12 mouse cellular contexts compared by ENCODE assay signal in the genomic region with DNA sequence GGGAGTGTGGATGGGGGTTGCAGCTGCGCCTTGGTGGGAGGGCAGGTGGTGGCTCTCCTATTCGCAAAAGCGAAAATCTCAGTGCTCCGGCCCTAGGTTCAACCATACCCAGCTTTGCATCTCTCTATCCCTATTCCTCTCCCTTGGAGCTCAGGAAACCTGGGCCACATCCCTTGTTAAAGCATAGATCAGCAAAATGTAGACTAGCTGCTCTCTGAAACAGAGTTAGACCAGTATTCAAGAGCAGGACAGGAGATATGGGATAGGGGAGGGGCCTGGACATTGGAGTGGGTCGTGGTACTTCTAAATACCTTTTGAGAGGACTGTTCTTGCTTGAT. TPM values are rescaled to one million over a fixed set of nuclear protein-coding genes. Genes with fewer than 3 reads are reported as not detected.
DNase-seq lines count a peak whose midpoint lies in the region; ATAC-seq lines count a peak whose summit lies in the region.
"Had no signal": no experiment of that assay in that cellular context is flagged by ENCODE, and none has a peak within 500 bp of the region (broad histone marks: within the 10 kb centered on the region; RNA-seq: fewer than 3 reads in every experiment).

No protein-coding gene starts in this region.

- H3K36me3 ChIP-seq in heart, embryonic 13.5 days = no peaks in the 10 kb centered on the region
- H3K36me3 ChIP-seq in megakaryocyte, embryonic 14.5 days (replicated peaks; ENCODE audit: low read length) = no peaks in the 10 kb centered on the region
- no peaks in the 10 kb centered on the region for H3K36me3 ChIP-seq in limb, embryonic 15.5 days
- H3K36me3 ChIP-seq in stomach, embryonic 16.5 days (ENCODE audit: control insufficient read depth, insufficient read depth, low read length) = no peaks in the 10 kb centered on the region
- H3K36me3 ChIP-seq in forebrain, embryonic 15.5 days = no peaks in the 10 kb centered on the region
- H3K36me3 ChIP-seq: embryonic facial prominence, embryonic 12.5 days had no signal

- DNase-seq in heart, postnatal 36 days = no peak
- DNase-seq in right cerebral cortex, postnatal 4 days = no peak
- DNase-seq: gastrocnemius, postnatal 36 days; thymus, postnatal 36 days had no signal

- peak overlapping the region; percentile 43 for H3K27ac ChIP-seq in heart, embryonic 13.5 days (replicated peaks)
- no peak overlapping the region for H3K27ac ChIP-seq in limb, embryonic 15.5 days
- H3K27ac ChIP-seq in stomach, embryonic 16.5 days (ENCODE audit: low read length) = peak overlapping the region; percentile 88
- H3K27ac ChIP-seq in forebrain, embryonic 15.5 days (replicated peaks) = no peak overlapping the region
- H3K27ac ChIP-seq: embryonic facial prominence, embryonic 12.5 days had no signal

- H3K4me2 ChIP-seq in heart, embryonic 13.5 days = peak overlapping the region; percentile 52
- H3K4me2 ChIP-seq in limb, embryonic 15.5 days = no peak overlapping the region
- peak overlapping the region; percentile 87 for H3K4me2 ChIP-seq in stomach, embryonic 16.5 days (ENCODE audit: low read depth, low read length)
- no peak overlapping the region for H3K4me2 ChIP-seq in forebrain, embryonic 15.5 days (replicated peaks)
- H3K4me2 ChIP-seq: embryonic facial prominence, embryonic 12.5 days had no signal

- WGBS in heart, embryonic 13.5 days = 7% methylated on average over 5 of the region's 5 CpGs
- WGBS in limb, embryonic 15.5 days = 13% methylated on average over 5 of the region's 5 CpGs
- 28% methylated on average over 5 of the region's 5 CpGs for WGBS in stomach, embryonic 16.5 days
- 3% methylated on average over 5 of the region's 5 CpGs for WGBS in forebrain, embryonic 15.5 days

- peaks cover 100% of the 10 kb centered on the region for H3K27me3 ChIP-seq in heart, embryonic 13.5 days (replicated peaks)
- peaks cover 90% of the 10 kb centered on the region for H3K27me3 ChIP-seq in megakaryocyte, embryonic 14.5 days (replicated peaks)
- H3K27me3 ChIP-seq in limb, embryonic 15.5 days = peaks cover 98% of the 10 kb centered on the region
- H3K27me3 ChIP-seq in stomach, embryonic 16.5 days (ENCODE audit: control insufficient read depth, insufficient read depth, low read length) = no peaks in the 10 kb centered on the region; the same call in 1 of the 2 replicates
- H3K27me3 ChIP-seq in forebrain, embryonic 15.5 days = peaks cover 99% of the 10 kb centered on the region

- peak overlapping the region; percentile 36 for H3K4me3 ChIP-seq in heart, embryonic 13.5 days
- H3K4me3 ChIP-seq in megakaryocyte, embryonic 14.5 days (replicated peaks) = peak overlapping the region; percentile 85
- H3K4me3 ChIP-seq in limb, embryonic 15.5 days = 0 out of 2 replicates have a peak overlapping the region, but pooled peaks have one; percentile 15
- peak overlapping the region; percentile 42 for H3K4me3 ChIP-seq in stomach, embryonic 16.5 days (replicated peaks; ENCODE audit: low read length)
- no peak overlapping the region for H3K4me3 ChIP-seq in forebrain, embryonic 15.5 days
- H3K4me3 ChIP-seq: embryonic facial prominence, embryonic 12.5 days had no signal

- intact Hi-C loops in heart, postnatal 36 days (cut with DNase I) = loop anchor here (2.0 kb wide), 1 partner anchor 37 kb away; no protein-coding TSS in a partner anchor

- H3K4me1 ChIP-seq in heart, embryonic 13.5 days = peaks cover 21% of the 10 kb centered on the region
- H3K4me1 ChIP-seq in megakaryocyte, embryonic 14.5 days = peaks cover 57% of the 10 kb centered on the region
- peaks cover 32% of the 10 kb centered on the region for H3K4me1 ChIP-seq in limb, embryonic 15.5 days
- H3K4me1 ChIP-seq in stomach, embryonic 16.5 days (ENCODE audit: control insufficient read depth, insufficient read depth, low read length) = peaks cover 9% of the 10 kb centered on the region; the same call in 1 of the 2 replicates
- peaks cover 5% of the 10 kb centered on the region for H3K4me1 ChIP-seq in forebrain, embryonic 15.5 days

- H3K9ac ChIP-seq in heart, embryonic 13.5 days = peak overlapping the region; percentile 68
- H3K9ac ChIP-seq in limb, embryonic 15.5 days = no peak overlapping the region
- H3K9ac ChIP-seq in stomach, embryonic 16.5 days (ENCODE audit: low read length) = peak overlapping the region; percentile 73
- H3K9ac ChIP-seq in forebrain, embryonic 15.5 days (replicated peaks) = no peak overlapping the region
- H3K9ac ChIP-seq: embryonic facial prominence, embryonic 12.5 days had no signal

- no peak for ATAC-seq in heart, embryonic 13.5 days (ENCODE audit: extremely low read depth, insufficient number of reproducible peaks, low FRiP score, low TSS enrichment)
- ATAC-seq in megakaryocyte, adult 5-6 weeks (ENCODE audit: poor library complexity, severe bottlenecking) = no peak
- no peak for ATAC-seq in limb, embryonic 15.5 days (ENCODE audit: insufficient number of reproducible peaks, low FRiP score, low TSS enrichment, low read depth)
- no peak for ATAC-seq in stomach, embryonic 16.5 days (ENCODE audit: insufficient read depth, low FRiP score)
- ATAC-seq in forebrain, embryonic 15.5 days (replicated peaks) = no peak

- no peaks in the 10 kb centered on the region for H3K9me3 ChIP-seq in heart, embryonic 13.5 days
- no peaks in the 10 kb centered on the region for H3K9me3 ChIP-seq in megakaryocyte, embryonic 14.5 days
- H3K9me3 ChIP-seq in limb, embryonic 15.5 days = no peaks in the 10 kb centered on the region
- H3K9me3 ChIP-seq in stomach, embryonic 16.5 days (replicated peaks; ENCODE audit: control insufficient read depth, low read length) = no peaks in the 10 kb centered on the region
- no peaks in the 10 kb centered on the region for H3K9me3 ChIP-seq in forebrain, embryonic 15.5 days
- H3K9me3 ChIP-seq: embryonic facial prominence, embryonic 12.5 days had no signal

RNA-seq across cellular contexts. Expression of a gene that starts 2.8 kb away (rescaled TPM):
- 0.43 and 0.59 TPM in 2 replicates for polyA plus RNA-seq in heart, embryonic 13.5 days (2015; fragmentation: Nextera tagmentation; extraction: Ambion mirVana)
- total RNA-seq in heart, postnatal 36 days (2021) = under 1 TPM; 0.51 to 0.53 TPM
- polyA plus RNA-seq in megakaryocyte, embryonic 14.5 days (2012; ENCODE audit: insufficient read depth, low replicate concordance) = 1.5 and 4.5 TPM in 2 replicates
- total RNA-seq in megakaryocyte, adult 5-6 weeks (2015) = 2.9 and 3.4 TPM in 2 replicates
- total RNA-seq in megakaryocyte, adult 5-6 weeks (2017) = 3.7 and 4.0 TPM in 2 replicates
- polyA plus RNA-seq in limb, embryonic 15.5 days (2015; fragmentation: Nextera tagmentation; extraction: Ambion mirVana) = 0.29 and 0.41 TPM in 2 replicates
- polyA plus RNA-seq in stomach, embryonic 16.5 days (2015; fragmentation: Nextera tagmentation; extraction: Ambion mirVana) = 2.2 and 2.7 TPM in 2 replicates
- polyA plus RNA-seq in forebrain, embryonic 15.5 days (2015; fragmentation: Nextera tagmentation; extraction: Ambion mirVana) = not detected in 2 replicates

RNA-seq across cellular contexts. Expression of a gene that starts 7.8 kb away (rescaled TPM):
- 0.31 and 1.1 TPM in 2 replicates for polyA plus RNA-seq in heart, embryonic 13.5 days (2015; fragmentation: Nextera tagmentation; extraction: Ambion mirVana)
- total RNA-seq in heart, postnatal 36 days (2021) = under 1 TPM; 0.42 to 0.68 TPM
- polyA plus RNA-seq in megakaryocyte, embryonic 14.5 days (2012; ENCODE audit: insufficient read depth, low replicate concordance) = 0.21 and 1.2 TPM in 2 replicates
- total RNA-seq in megakaryocyte, adult 5-6 weeks (2015) = 0.75 and 1.4 TPM in 2 replicates
- 0.12 and 0.44 TPM in 2 replicates for total RNA-seq in megakaryocyte, adult 5-6 weeks (2017)
- polyA plus RNA-seq in limb, embryonic 15.5 days (2015; fragmentation: Nextera tagmentation; extraction: Ambion mirVana) = 0.23 and 0.27 TPM in 2 replicates
- polyA plus RNA-seq in stomach, embryonic 16.5 days (2015; fragmentation: Nextera tagmentation; extraction: Ambion mirVana) = 0.99 and 1.5 TPM in 2 replicates
- polyA plus RNA-seq in forebrain, embryonic 15.5 days (2015; fragmentation: Nextera tagmentation; extraction: Ambion mirVana) = not detected in 2 replicates
- total RNA-seq: left cerebral cortex, adult 8-10 months had no signal

RNA-seq across cellular contexts. Expression of a gene that starts 12.2 kb away (rescaled TPM):
- polyA plus RNA-seq in heart, embryonic 13.5 days (2015; fragmentation: Nextera tagmentation; extraction: Ambion mirVana) = 3.8 and 5.5 TPM in 2 replicates
- total RNA-seq in heart, postnatal 36 days (2021) = under 1 TPM; 0.19 to 0.22 TPM
- polyA plus RNA-seq in megakaryocyte, embryonic 14.5 days (2012; ENCODE audit: insufficient read depth, low replicate concordance) = not detected in 2 replicates
- total RNA-seq in megakaryocyte, adult 5-6 weeks (2015) = not detected in 2 replicates
- not detected in 2 replicates for total RNA-seq in megakaryocyte, adult 5-6 weeks (2017)
- polyA plus RNA-seq in limb, embryonic 15.5 days (2015; fragmentation: Nextera tagmentation; extraction: Ambion mirVana) = 0.60 and 0.73 TPM in 2 replicates
- 13.8 TPM in 2 replicates for polyA plus RNA-seq in stomach, embryonic 16.5 days (2015; fragmentation: Nextera tagmentation; extraction: Ambion mirVana)
- not detected in 2 replicates for polyA plus RNA-seq in forebrain, embryonic 15.5 days (2015; fragmentation: Nextera tagmentation; extraction: Ambion mirVana)
- total RNA-seq: left cerebral cortex, adult 8-10 months had no signal

RNA-seq across cellular contexts. Expression of a gene that starts 23.0 kb away (rescaled TPM):
- 1.4 and 2.0 TPM in 2 replicates for polyA plus RNA-seq in heart, embryonic 13.5 days (2015; fragmentation: Nextera tagmentation; extraction: Ambion mirVana)
- not detected for total RNA-seq in heart, postnatal 36 days (2021)
- polyA plus RNA-seq in megakaryocyte, embryonic 14.5 days (2012; ENCODE audit: insufficient read depth, low replicate concordance) = not detected in 2 replicates
- total RNA-seq in megakaryocyte, adult 5-6 weeks (2015) = not detected in 2 replicates
- not detected in 2 replicates for total RNA-seq in megakaryocyte, adult 5-6 weeks (2017)
- 0.31 and 0.55 TPM in 2 replicates for polyA plus RNA-seq in limb, embryonic 15.5 days (2015; fragmentation: Nextera tagmentation; extraction: Ambion mirVana)
- polyA plus RNA-seq in stomach, embryonic 16.5 days (2015; fragmentation: Nextera tagmentation; extraction: Ambion mirVana) = 5.6 and 8.3 TPM in 2 replicates
- not detected in 2 replicates for polyA plus RNA-seq in forebrain, embryonic 15.5 days (2015; fragmentation: Nextera tagmentation; extraction: Ambion mirVana)
- total RNA-seq: left cerebral cortex, adult 8-10 months had no signal
- polyA plus RNA-seq: embryonic facial prominence, embryonic 12.5 days had no signal

RNA-seq across cellular contexts. Expression of a gene that starts 28.9 kb away (rescaled TPM):
- 0.11 and 0.25 TPM in 2 replicates for polyA plus RNA-seq in heart, embryonic 13.5 days (2015; fragmentation: Nextera tagmentation; extraction: Ambion mirVana)
- not detected for total RNA-seq in heart, postnatal 36 days (2021)
- polyA plus RNA-seq in megakaryocyte, embryonic 14.5 days (2012; ENCODE audit: insufficient read depth, low replicate concordance) = not detected in 2 replicates
- total RNA-seq in megakaryocyte, adult 5-6 weeks (2015) = 0.11 TPM in 1 of 2 replicates, not detected in the other
- not detected in 2 replicates for total RNA-seq in megakaryocyte, adult 5-6 weeks (2017)
- 3.3 and 4.2 TPM in 2 replicates for polyA plus RNA-seq in limb, embryonic 15.5 days (2015; fragmentation: Nextera tagmentation; extraction: Ambion mirVana)
- 6.3 and 8.3 TPM in 2 replicates for polyA plus RNA-seq in stomach, embryonic 16.5 days (2015; fragmentation: Nextera tagmentation; extraction: Ambion mirVana)
- not detected in 2 replicates for polyA plus RNA-seq in forebrain, embryonic 15.5 days (2015; fragmentation: Nextera tagmentation; extraction: Ambion mirVana)
- total RNA-seq: left cerebral cortex, adult 8-10 months had no signal
- polyA plus RNA-seq: embryonic facial prominence, embryonic 12.5 days had no signal

Comparison
In these comparisons a context has a peak if more than half of its experiments do, and no peak if none do; other contexts are left out.
1. H3K27ac ChIP-seq: peak in heart, embryonic 13.5 days (single experiment) and stomach, embryonic 16.5 days (single experiment); none in limb, embryonic 15.5 days (single experiment) and forebrain, embryonic 15.5 days (single experiment).
2. H3K4me2 ChIP-seq: peak in heart, embryonic 13.5 days (single experiment) and stomach, embryonic 16.5 days (single experiment); none in limb, embryonic 15.5 days (single experiment) and forebrain, embryonic 15.5 days (single experiment).
3. H3K9ac ChIP-seq: peak in heart, embryonic 13.5 days (single experiment) and stomach, embryonic 16.5 days (single experiment); none in limb, embryonic 15.5 days (single experiment) and forebrain, embryonic 15.5 days (single experiment).